Mouse (Mus musculus) hindbrain, embryonic 12.5 days (tissue): ENCODE data around the gene Angptl4. TPM values are rescaled to one million over a fixed set of nuclear protein-coding genes. Genes with fewer than 3 reads are reported as not detected.
A peak's percentile ranks its signal among the peaks of the same experiment; 100 is the strongest.

ENCODE experiments used
- ATAC-seq: fragments of 200-750 bp; cut with Nextera tagmentation; 2 replicates; pipeline ENCODE4 v1.8.0; 2017; ENCODE audit warnings: moderate TSS enrichment; ENCODE audit not compliant: low FRiP score
- H3K27ac ChIP-seq: fragments of 300-500 bp; sonication (generic); 2 replicates; pipeline ENCODE4 v1.5.1; 2016; ENCODE audit warnings: mild to moderate bottlenecking
- H3K27me3 ChIP-seq: fragments of 300-500 bp; sonication (generic); 2 replicates; pipeline ENCODE4 v1.6.1; 2016; ENCODE audit warnings: mild to moderate bottlenecking
- H3K36me3 ChIP-seq: fragments of 300-500 bp; sonication (generic); 2 replicates; pipeline ENCODE4 v1.6.1; 2016; ENCODE audit warnings: mild to moderate bottlenecking
- H3K4me1 ChIP-seq: fragments of 300-500 bp; sonication (generic); 2 replicates; pipeline ENCODE4 v1.6.1; 2016
- H3K4me2 ChIP-seq: fragments of 300-500 bp; sonication (generic); replicated peaks from 2 replicates; pipeline ENCODE4 v1.6.1; 2016; ENCODE audit warnings: mild to moderate bottlenecking
- H3K4me3 ChIP-seq: fragments of 300-500 bp; sonication (generic); 2 replicates; pipeline ENCODE4 v1.5.1; 2016; ENCODE audit warnings: mild to moderate bottlenecking
- H3K9ac ChIP-seq: fragments of 300-500 bp; sonication (generic); 2 replicates; pipeline ENCODE4 v1.6.1; 2016; ENCODE audit warnings: mild to moderate bottlenecking, moderate library complexity
- H3K9me3 ChIP-seq: fragments of 300-500 bp; sonication (generic); replicated peaks from 2 replicates; pipeline ENCODE4 v1.6.1; 2016; ENCODE audit warnings: mild to moderate bottlenecking
- WGBS: fragments of 180-500 bp; shearing (Covaris S2); methylation state at CpG from one replicate; pipeline ENCODE4 v1.1.7; 2016; 5-methylcytosine and 5-hydroxymethylcytosine counted together
- polyA plus RNA-seq: library from polyadenylated mRNA; unstranded; fragments of >200 nt; fragmentation: Nextera tagmentation; extraction: Ambion mirVana; gene quantifications from 2 replicates; pipeline ENCODE4 v1.2.1, GENCODE M21; 2016

Angptl4 gene
- polyA plus RNA-seq, 1 experiment from 2014 or later = 26.8 TPM

GRCm38 (mm10) chr17:33798306-33798705 lies 16.7 kb upstream of the Angptl4 start:
- Histone ChIP-seq H3K36me3 (no peaks in the 10 kb centered on the region), H3K9ac (no peak overlapping the region), H3K27ac (no peak overlapping the region), H3K4me3 (no peak overlapping the region), H3K9me3 (no peaks in the 10 kb centered on the region), H3K27me3 (no peaks in the 10 kb centered on the region), H3K4me2 (no peak overlapping the region), H3K4me1 (no peaks in the 10 kb centered on the region)
- 52% methylated on average over 3 of the region's 3 CpGs for WGBS
- no peak for ATAC-seq

DNA sequence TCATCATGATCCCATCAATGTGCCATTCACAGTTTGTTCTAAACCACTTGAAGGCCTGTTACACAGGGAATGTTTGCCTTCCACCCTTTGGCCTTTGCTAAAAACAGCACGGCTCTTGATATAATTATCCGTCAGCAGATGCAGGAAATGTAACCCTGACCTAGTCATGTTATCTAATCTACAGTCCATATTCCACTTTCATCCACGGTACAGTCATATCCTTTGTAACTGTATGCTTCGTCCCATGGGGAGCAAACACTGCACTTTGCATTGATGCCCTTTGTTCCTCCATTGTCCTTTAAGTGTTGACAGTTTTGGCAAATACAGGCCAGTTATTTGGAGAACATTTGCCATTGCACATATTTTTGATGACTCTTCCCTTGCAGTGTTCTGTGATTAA lies 7.1 kb upstream of the Angptl4 start:
- 84% methylated on average over 4 of the region's 4 CpGs for WGBS
- Histone ChIP-seq H3K27ac (no peak overlapping the region), H3K9me3 (no peaks in the 10 kb centered on the region), H3K36me3 (no peaks in the 10 kb centered on the region), H3K27me3 (no peaks in the 10 kb centered on the region), H3K4me1 (no peaks in the 10 kb centered on the region), H3K9ac (no peak overlapping the region), H3K4me2 (no peak overlapping the region), H3K4me3 (no peak overlapping the region)
- ATAC-seq = no peak

GRCm38 (mm10) chr17:33786375-33786774 lies 4.7 kb upstream of the Angptl4 start:
- Histone ChIP-seq H3K27ac (no peak overlapping the region), H3K9ac (no peak overlapping the region), H3K9me3 (no peaks in the 10 kb centered on the region), H3K4me1 (peaks cover 7% of the 10 kb centered on the region; the same call in 1 of the 2 replicates), H3K4me2 (no peak overlapping the region), H3K36me3 (no peaks in the 10 kb centered on the region), H3K4me3 (no peak overlapping the region), H3K27me3 (no peaks in the 10 kb centered on the region)
- 83% methylated on average over 18 of the region's 18 CpGs for WGBS
- no peak for ATAC-seq

DNA sequence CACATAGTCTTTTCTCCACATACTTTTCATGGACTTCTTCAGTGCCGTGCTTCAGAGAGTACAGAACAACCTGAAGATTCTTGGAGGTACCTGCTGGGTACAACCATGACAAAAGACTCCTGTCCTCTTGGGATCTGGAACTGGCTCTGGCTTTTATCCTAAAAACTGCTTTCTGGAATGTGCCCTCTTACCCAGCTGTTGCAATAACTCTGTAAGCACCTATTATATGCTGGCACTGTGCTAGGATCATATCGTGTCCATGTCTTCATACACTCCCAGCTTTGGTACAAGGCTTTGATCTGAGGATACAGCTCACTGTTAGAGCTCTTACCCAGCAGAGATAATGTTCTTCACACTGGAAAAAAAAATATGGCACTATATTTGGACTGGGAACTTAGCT lies 3.3 kb upstream of the Angptl4 start:
- no peak for ATAC-seq
- H3K9me3 ChIP-seq = no peaks in the 10 kb centered on the region
- WGBS = 90% methylated on average over 2 of the region's 2 CpGs

GRCm38 (mm10) chr17:33783408-33783807 lies 1.8 kb upstream of the Angptl4 start:
- Histone ChIP-seq H3K4me3 (no peak overlapping the region), H3K4me2 (no peak overlapping the region), H3K36me3 (no peaks in the 10 kb centered on the region), H3K9ac (no peak overlapping the region), H3K27ac (no peak overlapping the region), H3K9me3 (no peaks in the 10 kb centered on the region), H3K4me1 (peaks cover 22% of the 10 kb centered on the region), H3K27me3 (no peaks in the 10 kb centered on the region)
- no peak for ATAC-seq

More for the DNA sequence above, 3.3 kb upstream of the Angptl4 start:
- peaks cover 12% of the 10 kb centered on the region; the same call in 1 of the 2 replicates for H3K4me1 ChIP-seq
- no peaks in the 10 kb centered on the region for H3K36me3 ChIP-seq
- H3K9ac ChIP-seq = no peak overlapping the region
- H3K4me2 ChIP-seq = no peak overlapping the region
- H3K27me3 ChIP-seq = no peaks in the 10 kb centered on the region
- no peak overlapping the region for H3K27ac ChIP-seq
- H3K4me3 ChIP-seq = no peak overlapping the region

GRCm38 (mm10) chr17:33782067-33782466 lies 437 bp upstream of the Angptl4 start:
- Histone ChIP-seq H3K4me3 (0 out of 2 replicates have a peak overlapping the region, but pooled peaks have one; percentile 44), H3K9ac (no peak overlapping the region), H3K4me2 (peak overlapping the region; percentile 80), H3K4me1 (peaks cover 23% of the 10 kb centered on the region), H3K36me3 (no peaks in the 10 kb centered on the region), H3K27me3 (no peaks in the 10 kb centered on the region), H3K9me3 (no peaks in the 10 kb centered on the region), H3K27ac (no peak overlapping the region)
- no peak for ATAC-seq
- 30% methylated on average over 4 of the region's 4 CpGs for WGBS

DNA sequence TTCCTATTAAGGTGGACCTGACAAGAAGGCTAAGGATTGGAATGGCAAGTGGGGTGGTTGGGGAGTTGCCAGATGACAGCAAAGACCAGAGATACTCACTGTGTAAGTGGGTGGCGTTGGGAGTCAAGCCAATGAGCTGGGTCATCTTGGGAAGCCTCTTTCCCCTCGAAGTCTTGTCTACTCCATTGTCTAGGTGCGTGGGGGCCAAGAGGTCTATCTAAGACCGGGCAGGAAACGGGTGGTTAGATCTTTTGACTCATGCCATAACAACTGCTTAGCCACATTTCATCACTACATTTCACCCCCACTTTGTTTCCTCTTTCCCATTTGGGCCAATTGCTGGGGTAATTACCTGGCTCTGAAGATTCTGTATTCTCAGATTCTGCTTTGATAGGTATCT lies 1.2 kb downstream of the Angptl4 start:
- no peak overlapping the region for H3K27ac ChIP-seq
- no peaks in the 10 kb centered on the region for H3K27me3 ChIP-seq
- H3K4me1 ChIP-seq = peaks cover 23% of the 10 kb centered on the region
- H3K4me3 ChIP-seq = peak overlapping the region; percentile 44
- no peaks in the 10 kb centered on the region for H3K9me3 ChIP-seq
- H3K4me2 ChIP-seq = peak overlapping the region; percentile 80
- H3K36me3 ChIP-seq = no peaks in the 10 kb centered on the region
- H3K9ac ChIP-seq = no peak overlapping the region
- no peak for ATAC-seq
- 90% methylated on average over 5 of the region's 5 CpGs for WGBS

- Histone ChIP-seq H3K27ac (peak overlapping the region; percentile 69; the same call in 1 of the 2 replicates), H3K9me3 (no peaks in the 10 kb centered on the region), H3K27me3 (no peaks in the 10 kb centered on the region), H3K9ac (no peak overlapping the region), H3K4me1 (peaks cover 23% of the 10 kb centered on the region), H3K36me3 (no peaks in the 10 kb centered on the region), H3K4me2 (peak overlapping the region; percentile 80), H3K4me3 (peak overlapping the region; percentile 13)
- ATAC-seq = no peak
- 81% methylated on average over 5 of the region's 5 CpGs for WGBS
Observed at GRCm38 (mm10) chr17:33779967-33780295, 1.7 kb downstream of the Angptl4 start.

DNA sequence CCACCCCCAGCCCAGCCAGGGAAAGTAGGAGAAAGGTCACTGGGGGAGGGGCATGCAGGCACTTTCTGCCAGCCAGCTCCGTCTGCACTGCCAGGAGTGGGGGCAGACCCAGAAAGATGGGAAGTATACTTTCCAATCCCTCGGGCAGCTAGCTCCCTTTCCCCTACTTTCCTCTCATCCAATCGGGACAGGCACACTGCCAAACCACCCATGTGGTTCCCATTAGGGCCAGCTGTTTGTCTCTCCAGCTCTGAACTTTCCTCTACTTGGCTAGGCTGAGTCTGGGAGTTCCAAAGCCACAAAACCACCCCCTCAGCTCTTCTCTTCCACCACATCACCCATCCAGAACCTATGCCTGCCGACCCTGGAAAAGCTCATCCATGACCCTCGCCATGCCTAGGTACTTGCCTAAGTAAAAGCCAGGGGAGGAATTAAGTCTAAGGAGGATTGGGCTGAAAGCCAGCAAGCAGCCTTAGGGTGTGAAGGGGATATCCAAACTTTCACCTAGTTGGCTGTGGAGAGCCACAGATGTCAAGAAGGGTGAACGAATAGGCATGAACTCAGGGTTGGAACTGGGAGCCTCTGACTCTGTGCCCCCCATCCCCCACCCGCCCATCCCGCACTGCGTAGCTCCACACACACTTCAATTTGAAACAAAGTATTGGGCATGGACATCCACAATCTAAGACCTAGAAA lies 2.2 kb downstream of the Angptl4 start:
- Histone ChIP-seq H3K9me3 (no peaks in the 10 kb centered on the region), H3K36me3 (no peaks in the 10 kb centered on the region), H3K9ac (no peak overlapping the region), H3K4me3 (peak overlapping the region; percentile 13), H3K4me1 (peaks cover 23% of the 10 kb centered on the region), H3K27ac (peak overlapping the region; percentile 77), H3K4me2 (peak overlapping the region; percentile 80), H3K27me3 (no peaks in the 10 kb centered on the region)
- no peak for ATAC-seq
- WGBS = 51% methylated on average over 9 of the region's 9 CpGs

- WGBS = 97% methylated on average over 4 of the region's 4 CpGs
- H3K4me3 ChIP-seq = no peak overlapping the region
- H3K9ac ChIP-seq = no peak overlapping the region
- peaks cover 12% of the 10 kb centered on the region for H3K4me1 ChIP-seq
- no peak overlapping the region for H3K4me2 ChIP-seq
- H3K27ac ChIP-seq = no peak overlapping the region
- H3K9me3 ChIP-seq = no peaks in the 10 kb centered on the region
- no peaks in the 10 kb centered on the region for H3K27me3 ChIP-seq
- H3K36me3 ChIP-seq = no peaks in the 10 kb centered on the region
- no peak for ATAC-seq
Observed at GRCm38 (mm10) chr17:33775287-33775686, 6.3 kb downstream of the Angptl4 start.

- Histone ChIP-seq H3K4me1 (peaks cover 11% of the 10 kb centered on the region), H3K27ac (no peak overlapping the region), H3K9me3 (no peaks in the 10 kb centered on the region), H3K36me3 (no peaks in the 10 kb centered on the region), H3K4me3 (no peak overlapping the region), H3K9ac (no peak overlapping the region), H3K4me2 (no peak overlapping the region), H3K27me3 (no peaks in the 10 kb centered on the region)
- ATAC-seq = no peak
- WGBS = 89% methylated on average over 8 of the region's 8 CpGs
Observed at GRCm38 (mm10) chr17:33774573-33775155, 7.0 kb downstream of the Angptl4 start.

- Histone ChIP-seq H3K4me1 (peaks cover 5% of the 10 kb centered on the region; the same call in 1 of the 2 replicates), H3K9me3 (no peaks in the 10 kb centered on the region), H3K9ac (no peak overlapping the region), H3K27ac (no peak overlapping the region), H3K4me3 (no peak overlapping the region), H3K27me3 (no peaks in the 10 kb centered on the region), H3K4me2 (no peak overlapping the region), H3K36me3 (no peaks in the 10 kb centered on the region)
- ATAC-seq = no peak
- 94% methylated on average over 6 of the region's 6 CpGs for WGBS
Observed at GRCm38 (mm10) chr17:33773871-33774572, 7.6 kb downstream of the Angptl4 start.
